Comparison of ENCODE assay signal across 10 mouse cellular contexts in genomic region chr7:99077234-99077633, GRCm38 (mm10).
DNase-seq lines count a peak whose midpoint lies in the region; ATAC-seq and TF ChIP-seq lines count a peak whose summit lies in the region.
"Had no signal": no experiment of that assay in that cellular context is flagged by ENCODE, and none has a peak within 500 bp of the region (broad histone marks: within the 10 kb centered on the region; RNA-seq: fewer than 3 reads in every experiment).

No protein-coding gene starts in this region.

- peak; percentile 45 for DNase-seq in kidney, postnatal 14 days
- no peak for DNase-seq in kidney, adult 2 months
- DNase-seq in Muller cell, postnatal 12 days (ENCODE audit: inconsistent ontology term): peak; percentile 58
- no peak for DNase-seq in spleen, postnatal 14 days (ENCODE audit: low spot score in 2 of 2)
- no peak for DNase-seq in hindbrain, embryonic 11.5 days (ENCODE audit: low spot score)
- no peak for DNase-seq in cerebellum, adult 8-10 months

- TF ChIP-seq POLR2A in kidney, adult 2 months (IDR thresholded peaks at IDR 0.05; ENCODE audit: low read depth, low read length): no peak

- no peaks in the 10 kb centered on the region for H3K36me3 ChIP-seq in kidney, adult 2 months (ENCODE audit: control insufficient read depth, insufficient read depth, low read length)
- H3K36me3 ChIP-seq in embryonic facial prominence, embryonic 15.5 days: no peaks in the 10 kb centered on the region
- H3K36me3 ChIP-seq in lung, embryonic 15.5 days: no peaks in the 10 kb centered on the region
- no peaks in the 10 kb centered on the region for H3K36me3 ChIP-seq in hindbrain, embryonic 11.5 days (ENCODE audit: control insufficient read depth, insufficient read depth, low read length)
- H3K36me3 ChIP-seq: forebrain, embryonic 12.5 days had no signal

- TF ChIP-seq CTCF in kidney, adult 2 months (conservative IDR thresholded peaks at IDR 0.05; ENCODE audit: insufficient read depth, insufficient read length, low read depth, low read length): no peak

- no peaks in the 10 kb centered on the region for H3K27me3 ChIP-seq in kidney, adult 2 months (replicated peaks; ENCODE audit: control insufficient read depth, insufficient read depth, low read length)
- H3K27me3 ChIP-seq in embryonic facial prominence, embryonic 15.5 days: no peaks in the 10 kb centered on the region
- no peaks in the 10 kb centered on the region for H3K27me3 ChIP-seq in lung, embryonic 15.5 days
- no peaks in the 10 kb centered on the region for H3K27me3 ChIP-seq in hindbrain, embryonic 11.5 days (ENCODE audit: control insufficient read depth, insufficient read depth, low read length)
- H3K27me3 ChIP-seq: forebrain, embryonic 12.5 days had no signal

- no peak for ATAC-seq in embryonic facial prominence, embryonic 15.5 days (ENCODE audit: insufficient number of reproducible peaks, low FRiP score, low TSS enrichment, low read depth)
- ATAC-seq in lung, embryonic 15.5 days (ENCODE audit: borderline replicate concordance, extremely low read depth, low FRiP score, low TSS enrichment): peak; percentile 79; the same call in 1 of the 2 replicates
- ATAC-seq in hindbrain, embryonic 11.5 days (ENCODE audit: low FRiP score): no peak
- ATAC-seq: activated CD4-positive, CD25-positive, alpha-beta regulatory T cell, adult 4 months had no signal

- no peak overlapping the region for H3K4me3 ChIP-seq in kidney, adult 2 months (ENCODE audit: insufficient read depth, low read depth, low read length)
- H3K4me3 ChIP-seq in embryonic facial prominence, embryonic 15.5 days (replicated peaks): no peak overlapping the region
- no peak overlapping the region for H3K4me3 ChIP-seq in lung, embryonic 15.5 days
- H3K4me3 ChIP-seq in hindbrain, embryonic 11.5 days (ENCODE audit: low read depth, low read length): no peak overlapping the region
- H3K4me3 ChIP-seq: forebrain, embryonic 12.5 days had no signal

- H3K4me1 ChIP-seq in kidney, adult 2 months (ENCODE audit: control insufficient read depth, insufficient read depth, low read length): peaks cover 4% of the 10 kb centered on the region; the same call in 1 of the 2 replicates
- peaks cover 24% of the 10 kb centered on the region for H3K4me1 ChIP-seq in embryonic facial prominence, embryonic 15.5 days
- H3K4me1 ChIP-seq in lung, embryonic 15.5 days: peaks cover 24% of the 10 kb centered on the region; the same call in 1 of the 2 replicates
- no peaks in the 10 kb centered on the region for H3K4me1 ChIP-seq in hindbrain, embryonic 11.5 days (replicated peaks; ENCODE audit: control insufficient read depth, insufficient read depth, low read length)

- H3K27ac ChIP-seq in kidney, adult 2 months (ENCODE audit: insufficient read depth, low read depth, low read length): no peak overlapping the region
- H3K27ac ChIP-seq in embryonic facial prominence, embryonic 15.5 days (replicated peaks): peak overlapping the region; percentile 52; the same call in 1 of the 2 replicates
- peak overlapping the region; percentile 27; the same call in 1 of the 2 replicates for H3K27ac ChIP-seq in lung, embryonic 15.5 days
- no peak overlapping the region for H3K27ac ChIP-seq in hindbrain, embryonic 11.5 days (ENCODE audit: low read depth, low read length)
- H3K27ac ChIP-seq: forebrain, embryonic 12.5 days had no signal

- WGBS in kidney, adult 2 months: 76% methylated on average over 8 of the region's 8 CpGs
- WGBS in embryonic facial prominence, embryonic 15.5 days: 57% methylated on average over 8 of the region's 8 CpGs
- 35% methylated on average over 8 of the region's 8 CpGs for WGBS in lung, embryonic 15.5 days
- 80% methylated on average over 8 of the region's 8 CpGs for WGBS in hindbrain, embryonic 11.5 days

- H3K9me3 ChIP-seq in embryonic facial prominence, embryonic 15.5 days (replicated peaks): no peaks in the 10 kb centered on the region
- H3K9me3 ChIP-seq in lung, embryonic 15.5 days: no peaks in the 10 kb centered on the region
- no peaks in the 10 kb centered on the region for H3K9me3 ChIP-seq in hindbrain, embryonic 11.5 days (ENCODE audit: control insufficient read depth, low read length)
- H3K9me3 ChIP-seq: forebrain, embryonic 12.5 days had no signal

- no peak overlapping the region for H3K9ac ChIP-seq in embryonic facial prominence, embryonic 15.5 days
- H3K9ac ChIP-seq in lung, embryonic 15.5 days: no peak overlapping the region
- no peak overlapping the region for H3K9ac ChIP-seq in hindbrain, embryonic 11.5 days (ENCODE audit: low read depth, low read length)
- H3K9ac ChIP-seq: forebrain, embryonic 12.5 days had no signal

- H3K4me2 ChIP-seq in embryonic facial prominence, embryonic 15.5 days (replicated peaks): no peak overlapping the region
- no peak overlapping the region for H3K4me2 ChIP-seq in lung, embryonic 15.5 days
- no peak overlapping the region for H3K4me2 ChIP-seq in hindbrain, embryonic 11.5 days (replicated peaks; ENCODE audit: low read depth, low read length)
- H3K4me2 ChIP-seq: forebrain, embryonic 12.5 days had no signal

Comparison
In these comparisons a context has a peak if more than half of its experiments do, and no peak if none do; other contexts are left out.
1. DNase-seq: peak in kidney, postnatal 14 days (single experiment) and Muller cell, postnatal 12 days (single experiment); none in kidney, adult 2 months (single experiment), spleen, postnatal 14 days (0 of 2), hindbrain, embryonic 11.5 days (single experiment) and cerebellum, adult 8-10 months (single experiment).
2. H3K27ac ChIP-seq: peak in embryonic facial prominence, embryonic 15.5 days (single experiment) and lung, embryonic 15.5 days (single experiment); none in kidney, adult 2 months (single experiment) and hindbrain, embryonic 11.5 days (single experiment).